Mouse (Mus musculus): ENCODE data around the gene Isca2.

DNA sequence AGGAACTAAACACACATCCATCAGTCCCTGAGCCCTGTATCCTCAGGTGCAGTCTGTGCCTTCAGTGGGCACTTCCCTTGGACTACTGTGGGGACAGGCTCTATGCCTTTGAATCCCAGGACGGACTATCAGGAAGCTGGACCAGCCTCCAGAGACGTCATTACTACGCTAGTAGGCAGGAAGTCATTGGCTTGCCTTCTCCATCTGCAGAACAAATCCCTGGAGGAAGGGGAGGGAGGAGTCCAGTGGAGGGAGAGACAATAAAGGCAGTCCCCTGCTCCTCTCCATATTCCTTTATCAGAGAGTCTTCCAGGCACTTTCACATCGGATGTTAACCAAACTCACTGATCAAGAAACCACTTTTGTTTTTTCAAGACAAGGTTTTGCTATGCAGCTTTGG is 38.5 kb downstream of the Isca2 start:
- TF ChIP-seq CTCF (IDR thresholded peaks at IDR 0.05; ENCODE audit: low read depth) (no peak), EP300 (optimal IDR thresholded peaks at IDR 0.05) (no peak)
